Mouse (Mus musculus): Measurements from ENCODE around the gene 2700049A03Rik. TPM values are rescaled to one million over a fixed set of nuclear protein-coding genes. Genes with fewer than 3 reads are reported as not detected.

The 2700049A03Rik gene
- polyA plus RNA-seq, 2 experiments from 2014 or later = 8.0 to 10.8 TPM

DNA sequence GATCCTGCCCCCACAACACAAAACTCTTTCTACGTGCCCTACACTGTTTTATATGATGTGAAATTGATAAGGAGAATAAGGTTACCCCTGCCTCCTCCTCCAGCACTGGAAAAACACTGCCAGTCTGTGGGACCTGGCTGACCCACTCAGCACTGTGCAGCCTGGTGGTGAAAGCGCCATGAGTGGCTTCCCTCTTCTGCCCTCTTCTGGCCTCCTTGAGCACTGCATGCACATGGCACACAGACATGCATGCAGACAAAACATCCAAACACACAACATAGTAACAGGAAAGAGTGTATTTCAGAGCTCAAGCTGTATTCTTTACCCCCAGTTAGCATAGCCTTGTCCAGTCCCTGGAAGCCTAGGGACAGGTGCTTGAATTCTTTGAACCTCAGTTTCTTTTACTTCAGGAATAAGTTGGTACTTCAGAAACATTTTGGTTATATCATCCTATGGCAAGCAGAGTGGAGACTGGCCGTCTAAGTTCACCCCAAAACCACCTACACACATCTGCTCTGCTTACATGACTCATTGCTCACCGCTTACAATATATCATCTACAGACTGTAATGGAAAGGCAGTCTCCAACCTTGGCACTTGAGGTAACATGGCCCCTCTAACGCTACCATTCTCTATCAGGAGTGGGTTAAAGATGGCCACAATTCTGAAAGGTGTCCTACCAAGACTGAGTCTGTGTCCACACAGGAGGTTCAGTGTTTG is 138.0 kb downstream of the 2700049A03Rik start:
- no peak for ATAC-seq

DNA sequence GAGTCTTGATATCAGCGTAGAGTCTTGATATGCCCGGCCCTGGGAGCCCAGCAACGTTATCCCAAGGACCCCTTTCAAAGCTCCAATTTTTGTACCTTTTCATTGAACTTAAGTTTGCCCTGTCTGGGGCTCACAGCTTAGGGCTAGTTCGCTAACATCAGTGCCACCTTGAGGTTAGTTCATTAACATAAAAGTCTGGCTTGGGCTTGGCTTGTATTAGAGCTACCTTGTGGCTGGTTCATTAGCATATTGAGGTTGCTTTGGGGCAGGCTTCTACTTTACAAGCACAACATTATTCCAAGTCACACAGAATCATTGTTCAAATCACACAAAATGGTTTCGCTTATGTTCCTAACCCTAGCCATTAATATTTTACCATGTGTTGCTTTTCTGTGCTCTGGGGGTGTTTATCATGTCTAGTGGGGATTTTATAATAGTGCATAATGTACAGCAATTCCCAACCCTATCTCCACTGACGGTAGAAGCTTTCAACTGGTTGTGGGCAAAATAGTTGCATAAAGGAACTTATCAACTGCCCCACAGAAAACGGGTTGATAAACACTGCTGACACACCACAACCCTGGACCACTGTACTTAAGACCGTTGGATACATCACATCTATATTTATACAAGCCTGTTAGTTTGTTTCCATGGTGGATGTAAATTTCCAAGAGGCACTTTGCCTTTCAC is 139.4 kb downstream of the 2700049A03Rik start:
- no peak for ATAC-seq

DNA sequence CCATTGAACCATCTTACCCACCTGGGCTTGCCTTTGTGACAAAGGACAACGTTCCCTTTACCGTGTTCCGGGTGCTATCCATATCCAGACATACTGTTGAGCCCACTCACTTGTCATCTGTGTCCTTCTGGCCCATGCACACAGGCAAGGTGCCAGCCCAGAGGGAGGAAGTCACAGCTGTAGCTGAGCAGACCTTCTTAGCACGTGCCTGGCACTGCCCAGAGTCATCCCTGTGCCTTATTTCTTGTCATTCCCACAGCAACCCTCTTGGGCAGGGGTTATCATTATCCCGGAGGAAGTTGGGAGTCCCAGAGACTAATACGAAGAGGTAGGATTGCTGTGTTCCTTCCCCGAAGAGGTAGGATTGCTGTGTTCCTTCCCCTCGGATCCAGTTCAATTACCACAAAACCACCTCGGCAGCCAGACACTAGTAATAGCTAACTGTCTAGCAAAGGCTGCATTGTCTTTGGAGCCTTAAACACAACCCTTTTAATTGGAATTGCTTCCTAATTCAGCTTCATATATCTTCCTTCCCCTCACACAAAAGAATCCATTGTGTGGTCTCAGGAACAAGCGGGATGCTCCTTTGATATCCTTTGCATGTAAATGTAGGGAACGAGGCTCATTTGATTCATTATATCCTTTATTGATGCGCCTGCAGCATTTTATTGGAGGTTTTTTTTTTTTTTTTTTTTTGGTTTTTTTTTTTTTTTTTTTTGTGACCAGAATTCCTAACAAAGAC is 143.0 kb downstream of the 2700049A03Rik start:
- ATAC-seq = no peak

DNA sequence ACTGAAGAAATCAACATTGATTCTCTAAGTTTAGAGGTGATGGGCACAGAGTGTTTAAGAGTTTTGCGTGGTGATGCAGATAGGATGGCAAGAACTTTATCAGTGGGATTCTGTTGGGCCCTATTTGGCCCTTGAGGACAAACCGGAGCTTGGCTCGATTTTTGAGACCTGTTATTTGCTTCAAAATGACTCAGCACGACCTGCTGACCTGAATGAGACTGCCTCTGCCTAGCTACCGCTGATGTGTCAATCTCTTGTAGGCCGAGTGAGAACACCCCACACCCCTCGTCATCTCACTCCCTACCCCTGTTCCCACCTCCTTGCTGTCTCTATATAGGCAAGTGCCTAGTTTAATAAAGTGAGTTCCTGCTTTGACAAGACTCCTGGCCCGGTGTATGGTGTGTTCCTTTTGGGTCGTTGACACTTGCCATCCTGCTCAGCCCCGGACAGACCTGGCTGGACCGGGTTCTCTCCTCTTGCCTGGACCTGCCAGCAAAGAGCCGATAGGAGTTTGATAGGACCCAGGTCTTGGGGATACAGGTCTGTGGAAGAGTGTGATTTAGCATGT is 144.6 kb downstream of the 2700049A03Rik start:
- no peak for ATAC-seq

DNA sequence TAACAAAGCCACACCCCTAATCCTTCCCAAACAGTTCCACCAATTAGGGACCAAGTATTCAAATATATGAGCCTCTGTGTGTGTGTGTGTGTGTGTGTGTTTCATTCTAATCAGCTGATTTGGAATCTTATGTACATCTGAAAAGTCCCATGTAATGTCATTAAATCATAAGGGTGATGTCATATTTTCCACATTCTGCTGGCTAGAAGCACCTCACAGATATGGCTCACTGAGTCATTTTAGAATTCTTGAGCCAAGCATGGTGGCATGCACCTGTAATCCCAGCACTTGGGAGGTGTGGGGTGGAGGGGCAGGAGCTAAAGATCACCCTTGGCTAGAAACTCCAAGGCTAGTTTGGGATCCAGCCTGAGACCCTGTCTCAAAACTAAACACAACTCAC is 148.8 kb downstream of the 2700049A03Rik start:
- ATAC-seq = no peak

DNA sequence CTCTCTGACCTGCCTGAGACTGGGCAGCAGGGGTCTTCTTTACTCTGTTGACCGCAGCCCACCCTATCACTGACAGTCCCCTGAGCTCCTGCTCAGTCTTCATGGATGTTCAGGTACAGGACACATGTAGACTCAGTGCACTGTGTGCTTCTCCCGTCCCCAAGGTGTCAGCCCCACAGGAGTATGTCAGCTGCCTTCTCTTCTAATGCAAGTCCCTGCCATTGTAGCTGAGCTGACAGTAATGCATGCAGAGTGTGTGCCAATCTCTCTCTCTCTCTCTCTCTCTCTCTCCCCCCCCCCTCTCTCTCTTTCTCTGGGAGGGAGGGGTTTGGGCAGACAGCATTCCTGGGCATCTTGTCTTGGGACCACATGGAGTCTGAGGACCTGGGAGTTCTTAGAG is 153.8 kb downstream of the 2700049A03Rik start:
- ATAC-seq = no peak

Other genes starting within 250 kb of the 2700049A03Rik start
- 100 to 1,000 TPM; 216 to 267 TPM for gene Actr10, start 199.0 kb upstream of the 2700049A03Rik start, polyA plus RNA-seq (2017; shearing (Covaris generic))
- 100 to 1,000 TPM; 350 to 389 TPM for gene Psma3, start 162.2 kb upstream of the 2700049A03Rik start, polyA plus RNA-seq (2017; shearing (Covaris generic))
- gene Arid4a, start 120.9 kb upstream of the 2700049A03Rik start, polyA plus RNA-seq (2017; shearing (Covaris generic)) = 10 to 100 TPM; 80.2 to 95.9 TPM
- gene Tomm20l, start 25.4 kb upstream of the 2700049A03Rik start, polyA plus RNA-seq (2017; shearing (Covaris generic)) = not detected
- gene Timm9, start 164 bp upstream of the 2700049A03Rik start, polyA plus RNA-seq (2017; shearing (Covaris generic)) = 10 to 100 TPM; 33.1 to 38.3 TPM
- gene Dact1, start 173.0 kb downstream of the 2700049A03Rik start, polyA plus RNA-seq (2017; shearing (Covaris generic)) = under 1 TPM in 1 of 2 experiments, not detected in 1; 0.13 TPM

Data from activated CD4-positive, CD25-positive, alpha-beta regulatory T cell, adult 4 months (primary cell).